Mouse (Mus musculus): ENCODE data around the gene Akap7.

DNA sequence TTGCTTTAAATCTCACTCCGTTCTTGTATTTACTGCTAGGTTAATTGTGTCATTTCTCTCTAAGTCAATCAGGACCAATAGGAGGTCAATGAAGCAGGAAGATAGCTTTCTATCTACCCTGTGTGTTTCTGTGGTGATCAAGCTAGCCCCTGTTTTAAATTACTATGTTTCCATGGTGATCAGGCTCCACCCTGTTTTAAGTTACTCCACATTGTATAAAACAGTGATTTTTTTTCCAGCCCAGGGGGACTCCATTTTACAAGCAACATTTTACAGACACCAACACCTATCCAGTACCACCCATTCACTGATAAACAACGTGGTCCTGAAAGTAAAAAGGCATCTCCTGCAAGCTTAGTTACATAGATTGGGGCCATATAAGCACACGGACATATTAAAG is 75.0 kb downstream of the Akap7 start:
- TF ChIP-seq CTCF (IDR thresholded peaks at IDR 0.05; ENCODE audit: low read depth) (no peak), EP300 (optimal IDR thresholded peaks at IDR 0.05) (no peak)

Data from stomach, postnatal 0 days (tissue).